Mouse (Mus musculus): Measurements from ENCODE around the gene Sez6l. TPM values are rescaled to one million over a fixed set of nuclear protein-coding genes. Genes with fewer than 3 reads are reported as not detected.

Sez6l gene
- total and polyA plus RNA-seq, 3 experiments: 0.08 to 0.25 (median 0.09) TPM

- Histone ChIP-seq H3K79me2 (replicated peaks; ENCODE audit: control insufficient read depth, insufficient read depth, low read length) (no peaks in the 10 kb centered on the region), H3K27me3 (ENCODE audit: control insufficient read depth, insufficient read depth, low read length) (no peaks in the 10 kb centered on the region; the same call in 1 of the 2 replicates), H3K4me3 (no peak overlapping the region), H3K4me1 (ENCODE audit: control insufficient read depth, insufficient read depth, low read length) (no peaks in the 10 kb centered on the region), H3K9ac (ENCODE audit: low read depth, low read length) (no peak overlapping the region), H3K36me3 (ENCODE audit: control insufficient read depth, insufficient read depth, low read length) (no peaks in the 10 kb centered on the region), H3K27ac (no peak overlapping the region)
- DNase-seq: no peak
- TF ChIP-seq POLR2A (IDR thresholded peaks at IDR 0.05; ENCODE audit: insufficient read depth, low read depth, low read length) (no peak), CTCF (IDR thresholded peaks at IDR 0.05) (no peak), EP300 (IDR thresholded peaks at IDR 0.05; ENCODE audit: insufficient read depth, low read depth, low read length) (no peak)
- 80% methylated on average over 7 of the region's 7 CpGs for WGBS
- intact Hi-C loops (cut with DNase I): no loop called here
Observed at GRCm38 (mm10) chr5:112615946-112616617, 39.1 kb upstream of the Sez6l start.

GRCm38 (mm10) chr5:112607867-112608516, 31.0 kb upstream of the Sez6l start:
- DNase-seq: no peak
- TF ChIP-seq CTCF (IDR thresholded peaks at IDR 0.05): no peak
- TF ChIP-seq POLR2A (IDR thresholded peaks at IDR 0.05; ENCODE audit: insufficient read depth, low read depth, low read length): no peak
- TF ChIP-seq EP300 (IDR thresholded peaks at IDR 0.05; ENCODE audit: insufficient read depth, low read depth, low read length): no peak
- Histone ChIP-seq H3K27ac (no peak overlapping the region), H3K4me1 (ENCODE audit: control insufficient read depth, insufficient read depth, low read length) (no peaks in the 10 kb centered on the region), H3K4me3 (no peak overlapping the region), H3K27me3 (ENCODE audit: control insufficient read depth, insufficient read depth, low read length) (peaks cover 2% of the 10 kb centered on the region; the same call in 1 of the 2 replicates), H3K9ac (ENCODE audit: low read depth, low read length) (no peak overlapping the region), H3K36me3 (ENCODE audit: control insufficient read depth, insufficient read depth, low read length) (no peaks in the 10 kb centered on the region), H3K79me2 (replicated peaks; ENCODE audit: control insufficient read depth, insufficient read depth, low read length) (no peaks in the 10 kb centered on the region)
- intact Hi-C loops (cut with DNase I): no loop called here
- WGBS: 33% methylated on average over 9 of the region's 9 CpGs

DNA sequence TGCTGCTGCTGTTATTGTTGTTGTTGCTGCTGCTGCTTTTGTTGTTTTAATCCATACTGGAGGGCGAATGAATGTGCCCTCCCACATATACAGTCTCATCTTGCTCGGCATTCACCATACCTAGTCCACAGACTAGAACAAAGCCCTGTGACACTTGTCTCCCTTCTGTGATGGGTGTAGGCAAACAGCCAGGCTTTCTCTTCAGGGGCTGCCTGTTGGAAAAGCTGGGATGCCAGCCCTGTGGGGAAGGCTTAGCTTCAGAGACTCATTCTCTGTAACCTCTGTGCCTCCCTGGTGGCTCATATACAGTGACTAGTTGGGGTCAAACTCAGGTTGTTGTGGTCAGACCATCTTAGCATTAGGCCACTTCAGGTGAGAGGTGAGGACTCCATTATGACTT, 30.1 kb upstream of the Sez6l start:
- TF ChIP-seq EP300 (IDR thresholded peaks at IDR 0.05; ENCODE audit: insufficient read depth, low read depth, low read length) (no peak), CTCF (IDR thresholded peaks at IDR 0.05) (no peak), POLR2A (IDR thresholded peaks at IDR 0.05; ENCODE audit: insufficient read depth, low read depth, low read length) (no peak)
- Histone ChIP-seq H3K4me1 (ENCODE audit: control insufficient read depth, insufficient read depth, low read length) (no peaks in the 10 kb centered on the region), H3K79me2 (replicated peaks; ENCODE audit: control insufficient read depth, insufficient read depth, low read length) (no peaks in the 10 kb centered on the region), H3K36me3 (ENCODE audit: control insufficient read depth, insufficient read depth, low read length) (no peaks in the 10 kb centered on the region), H3K4me3 (no peak overlapping the region), H3K27ac (no peak overlapping the region), H3K27me3 (ENCODE audit: control insufficient read depth, insufficient read depth, low read length) (peaks cover 2% of the 10 kb centered on the region; the same call in 1 of the 2 replicates), H3K9ac (ENCODE audit: low read depth, low read length) (no peak overlapping the region)
- intact Hi-C loops (cut with DNase I): no loop called here
- DNase-seq: no peak
- WGBS: 70% methylated on average over 2 of the region's 2 CpGs

DNA sequence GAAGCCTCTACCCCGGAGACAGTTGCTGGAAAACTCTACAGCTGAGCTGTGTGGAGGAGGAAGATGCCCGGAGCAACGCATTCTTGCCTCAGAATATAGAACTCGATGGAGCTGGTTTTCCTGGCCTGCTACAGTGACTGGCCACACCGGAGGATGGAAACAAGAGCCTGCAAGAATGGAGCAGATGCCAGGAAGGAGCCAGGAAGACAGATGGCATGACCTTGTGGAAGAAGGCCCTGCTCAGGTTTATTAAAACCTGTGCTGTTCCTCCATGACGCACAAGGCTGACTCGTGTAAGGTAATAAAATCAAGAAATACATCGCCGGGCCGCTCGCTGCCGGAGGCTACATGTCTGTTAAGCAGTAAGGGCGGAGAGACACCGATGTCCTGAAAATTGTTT, 28.4 kb upstream of the Sez6l start:
- intact Hi-C loops (cut with DNase I): no loop called here

DNA sequence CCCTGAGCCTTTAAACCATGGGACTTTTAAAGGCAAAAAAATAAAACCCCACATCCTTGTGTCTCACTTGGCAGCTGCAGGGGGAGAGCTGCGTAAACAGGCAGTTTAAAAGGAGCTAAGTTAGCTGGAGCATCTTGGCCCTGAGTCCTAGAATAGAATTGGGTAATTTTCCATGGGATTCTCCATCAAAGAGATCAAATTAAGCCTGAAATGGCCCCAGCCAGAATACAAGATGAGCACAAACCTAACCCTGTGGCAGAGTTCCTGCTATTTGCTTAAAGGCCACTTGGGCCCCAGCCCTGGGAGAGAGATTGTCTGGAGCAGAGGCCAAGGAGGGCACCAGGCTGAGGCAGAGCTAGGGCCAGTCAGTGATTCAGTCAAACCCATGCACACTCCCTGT, 27.3 kb upstream of the Sez6l start:
- Histone ChIP-seq H3K27me3 (ENCODE audit: control insufficient read depth, insufficient read depth, low read length) (peaks cover 2% of the 10 kb centered on the region; the same call in 1 of the 2 replicates), H3K27ac (no peak overlapping the region), H3K4me1 (ENCODE audit: control insufficient read depth, insufficient read depth, low read length) (no peaks in the 10 kb centered on the region), H3K36me3 (ENCODE audit: control insufficient read depth, insufficient read depth, low read length) (no peaks in the 10 kb centered on the region), H3K9ac (ENCODE audit: low read depth, low read length) (no peak overlapping the region), H3K79me2 (replicated peaks; ENCODE audit: control insufficient read depth, insufficient read depth, low read length) (no peaks in the 10 kb centered on the region), H3K4me3 (no peak overlapping the region)
- TF ChIP-seq POLR2A (IDR thresholded peaks at IDR 0.05; ENCODE audit: insufficient read depth, low read depth, low read length): no peak
- TF ChIP-seq EP300 (IDR thresholded peaks at IDR 0.05; ENCODE audit: insufficient read depth, low read depth, low read length): no peak
- no peak for TF ChIP-seq CTCF (IDR thresholded peaks at IDR 0.05)
- DNase-seq: no peak
- intact Hi-C loops (cut with DNase I): no loop called here
- WGBS: 76% methylated on average over 1 of the region's 1 CpGs

More for the DNA sequence above, 28.4 kb upstream of the Sez6l start:
- H3K4me1 ChIP-seq (ENCODE audit: control insufficient read depth, insufficient read depth, low read length): no peaks in the 10 kb centered on the region
- H3K36me3 ChIP-seq (ENCODE audit: control insufficient read depth, insufficient read depth, low read length): no peaks in the 10 kb centered on the region
- H3K27ac ChIP-seq: no peak overlapping the region
- WGBS: 81% methylated on average over 14 of the region's 14 CpGs
- H3K27me3 ChIP-seq (ENCODE audit: control insufficient read depth, insufficient read depth, low read length): peaks cover 2% of the 10 kb centered on the region; the same call in 1 of the 2 replicates
- H3K79me2 ChIP-seq (replicated peaks; ENCODE audit: control insufficient read depth, insufficient read depth, low read length): no peaks in the 10 kb centered on the region
- no peak for TF ChIP-seq CTCF (IDR thresholded peaks at IDR 0.05)
- no peak for TF ChIP-seq POLR2A (IDR thresholded peaks at IDR 0.05; ENCODE audit: insufficient read depth, low read depth, low read length)
- no peak for TF ChIP-seq EP300 (IDR thresholded peaks at IDR 0.05; ENCODE audit: insufficient read depth, low read depth, low read length)
- no peak overlapping the region for H3K9ac ChIP-seq (ENCODE audit: low read depth, low read length)
- no peak overlapping the region for H3K4me3 ChIP-seq
- no peak for DNase-seq

- WGBS: 24% methylated on average over 3 of the region's 3 CpGs
- TF ChIP-seq POLR2A (IDR thresholded peaks at IDR 0.05; ENCODE audit: insufficient read depth, low read depth, low read length) (no peak), CTCF (IDR thresholded peaks at IDR 0.05) (no peak), EP300 (IDR thresholded peaks at IDR 0.05; ENCODE audit: insufficient read depth, low read depth, low read length) (no peak)
Observed at GRCm38 (mm10) chr5:112603594-112603993, 26.6 kb upstream of the Sez6l start.

More at GRCm38 (mm10) chr5:112603594-112603993, 26.6 kb upstream of the Sez6l start:
- Histone ChIP-seq H3K4me1 (ENCODE audit: control insufficient read depth, insufficient read depth, low read length) (no peaks in the 10 kb centered on the region), H3K79me2 (replicated peaks; ENCODE audit: control insufficient read depth, insufficient read depth, low read length) (no peaks in the 10 kb centered on the region), H3K9ac (ENCODE audit: low read depth, low read length) (no peak overlapping the region), H3K27ac (no peak overlapping the region), H3K36me3 (ENCODE audit: control insufficient read depth, insufficient read depth, low read length) (no peaks in the 10 kb centered on the region), H3K27me3 (ENCODE audit: control insufficient read depth, insufficient read depth, low read length) (no peaks in the 10 kb centered on the region), H3K4me3 (no peak overlapping the region)
- DNase-seq: no peak
- intact Hi-C loops (cut with DNase I): no loop called here
